Mouse (Mus musculus) layer of hippocampus, adult 2 months (tissue): Measurements from ENCODE around the gene Fam187b. TPM values are rescaled to one million over a fixed set of nuclear protein-coding genes. Genes with fewer than 3 reads are reported as not detected.

ENCODE experiments used
- DNase-seq, 2 experiments: peaks; one replicate each; pipeline ENCODE4 v3.0.0; 2022; ENCODE audit warnings: low spot score in 2 of 2
- H3K27ac ChIP-seq: fragments of 200-600 bp; 2 replicates; pipeline ENCODE4 v1.8.1; 2022
- H3K4me3 ChIP-seq: fragments of 200-600 bp; 2 replicates; pipeline ENCODE4 v1.8.1; 2022; ENCODE audit warnings: mild to moderate bottlenecking
- CTCF ChIP-seq: fragments of 200-600 bp; conservative IDR thresholded peaks from 2 replicates; pipeline ENCODE4 v1.8.1; 2022; ENCODE audit warnings: antibody characterized with exemption, mild to moderate bottlenecking, moderate library complexity
- total RNA-seq, 2 experiments: library from RNA; stranded (reverse); gene quantifications; 2 replicates each; pipeline ENCODE4 v1.2.3; 2021

Gene Fam187b
- total RNA-seq, 2 experiments from 2014 or later: not detected

DNA sequence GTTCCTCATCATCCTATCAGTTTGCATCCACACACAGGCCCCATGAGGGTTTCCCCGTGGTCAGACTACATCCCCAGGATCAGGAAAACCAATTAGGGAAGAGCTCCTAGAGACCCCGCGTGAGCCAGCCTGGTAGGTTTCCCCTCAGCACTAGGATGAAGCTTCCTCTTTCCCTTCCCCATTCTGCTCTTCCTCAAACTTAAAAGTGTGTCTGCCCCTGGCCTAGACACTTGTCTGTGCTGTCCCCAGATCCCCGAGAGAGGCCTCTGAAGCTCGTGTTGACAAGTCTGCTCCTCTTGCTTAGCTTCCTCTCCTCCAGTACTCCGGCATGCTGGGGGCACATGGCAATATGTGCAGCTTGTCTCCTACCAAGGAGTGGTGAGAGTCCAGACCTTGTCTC, 20.1 kb upstream of the Fam187b start:
- DNase-seq: no peak
- no peak overlapping the region for H3K4me3 ChIP-seq
- TF ChIP-seq CTCF: no peak
- 0 out of 2 replicates have a peak overlapping the region, but pooled peaks have one; percentile 98 for H3K27ac ChIP-seq

DNA sequence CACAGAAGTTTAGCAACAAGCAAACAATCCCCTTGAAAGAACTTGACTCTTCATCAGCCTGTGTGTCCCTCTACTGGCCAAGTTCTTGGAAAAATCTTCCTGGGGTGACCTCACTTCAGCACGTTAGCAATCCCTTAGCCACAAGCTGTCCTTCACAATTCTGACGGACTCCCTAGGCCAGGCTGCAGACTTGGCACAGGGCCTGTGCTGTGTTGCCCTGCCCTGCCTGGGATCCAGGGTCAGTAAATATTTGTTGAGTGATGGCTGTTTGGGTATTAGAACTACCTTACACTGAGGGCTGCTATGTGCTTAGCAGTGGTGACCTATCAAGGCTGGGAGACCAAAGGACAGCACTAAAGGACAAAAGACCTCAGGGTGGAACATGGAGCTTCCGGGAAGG, 19.6 kb upstream of the Fam187b start:
- no peak overlapping the region for H3K4me3 ChIP-seq
- TF ChIP-seq CTCF: 0 out of 2 replicates have a peak, but pooled peaks have one; percentile 14
- no peak for DNase-seq
- H3K27ac ChIP-seq: 0 out of 2 replicates have a peak overlapping the region, but pooled peaks have one; percentile 98

DNA sequence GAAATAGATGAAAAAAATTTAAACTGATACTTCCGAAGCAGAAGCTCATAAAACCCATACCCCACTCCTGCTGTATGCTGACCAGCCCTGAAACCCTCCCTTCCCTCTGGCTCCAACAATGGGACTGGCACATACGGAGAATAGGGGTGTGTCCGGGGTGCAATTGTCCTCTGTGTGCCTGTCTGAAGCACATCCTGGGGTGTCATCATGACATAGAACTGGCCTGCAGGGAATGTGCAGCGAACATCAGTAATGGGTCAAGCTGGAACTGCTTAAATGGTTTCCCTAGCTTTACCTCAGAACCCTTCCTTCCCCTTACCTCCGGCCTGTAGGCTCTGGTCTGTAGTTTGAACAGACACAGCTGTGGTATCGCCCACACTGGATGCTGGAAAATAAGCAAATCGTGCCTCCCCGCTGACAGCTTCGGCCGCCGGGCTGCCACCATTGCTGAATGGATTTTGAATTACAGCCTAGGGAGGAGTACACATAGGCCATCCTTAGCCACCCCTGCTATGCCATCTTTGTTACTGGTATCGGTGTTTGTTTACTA, 18.5 kb upstream of the Fam187b start:
- TF ChIP-seq CTCF: no peak
- peak overlapping the region; percentile 98 for H3K27ac ChIP-seq
- DNase-seq: no peak
- peak overlapping the region; percentile 62 for H3K4me3 ChIP-seq

DNA sequence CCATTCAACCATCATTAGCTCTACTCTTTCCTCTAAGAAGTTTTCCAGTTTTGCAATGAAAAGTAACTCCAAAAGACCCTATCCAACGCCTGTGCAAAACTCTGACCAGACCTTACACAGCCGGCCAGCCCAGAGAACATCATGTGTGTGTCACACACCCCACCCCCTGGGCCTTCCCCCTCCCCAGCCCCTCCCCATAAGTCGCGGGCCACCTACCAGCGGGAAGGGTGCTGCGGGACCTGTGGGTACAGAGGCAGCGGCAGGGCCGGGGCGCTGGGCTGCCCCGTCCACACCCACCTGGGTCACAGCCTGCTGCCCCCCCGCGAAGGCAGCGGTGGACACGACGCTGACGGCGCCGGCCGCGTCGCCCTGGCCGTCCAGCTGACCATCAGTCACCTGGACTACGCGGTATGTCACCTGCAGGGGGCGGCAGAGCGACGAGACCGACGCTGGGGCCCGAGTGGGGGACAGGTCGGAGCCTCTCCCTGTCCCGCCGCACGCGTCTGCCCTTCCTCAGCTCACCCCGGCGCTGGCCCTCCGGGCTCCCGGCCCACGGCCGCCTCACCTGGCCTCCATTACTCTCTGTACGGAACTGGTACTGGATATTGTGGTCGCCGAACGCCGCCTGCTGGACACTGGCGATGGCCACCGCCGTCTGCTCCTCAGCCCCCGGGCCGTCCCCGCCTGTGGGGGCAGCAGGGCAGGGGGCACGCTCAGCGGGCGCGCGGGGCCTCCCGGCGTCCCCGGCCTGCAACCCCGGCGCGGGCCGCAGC, 17.8 kb upstream of the Fam187b start:
- peak; percentile 90 for TF ChIP-seq CTCF
- peak overlapping the region; percentile 98 for H3K27ac ChIP-seq
- DNase-seq: peak; percentile 56 to 78

DNA sequence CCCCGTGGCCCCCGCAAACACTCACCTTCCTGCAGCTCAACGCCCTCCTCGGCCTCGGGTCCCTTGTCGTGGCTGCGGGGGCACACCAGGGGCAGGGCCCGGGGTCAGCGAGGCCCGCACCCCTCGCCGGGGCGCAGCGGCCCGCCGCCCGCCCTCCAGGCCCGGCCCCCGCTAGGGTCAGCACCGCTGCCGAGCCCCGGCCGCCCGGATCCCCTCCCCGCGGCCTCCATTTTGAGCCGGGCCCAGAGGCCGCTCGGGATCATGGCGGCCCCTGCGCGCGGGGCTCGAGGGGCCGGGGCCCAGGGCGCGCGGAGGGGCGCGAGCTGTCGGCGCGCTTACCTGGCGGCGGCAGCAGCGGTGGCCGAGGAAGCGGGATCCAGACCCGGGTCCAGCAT, 17.2 kb upstream of the Fam187b start:
- DNase-seq: no peak
- peak overlapping the region; percentile 98 for H3K27ac ChIP-seq
- H3K4me3 ChIP-seq: peak overlapping the region; percentile 62
- TF ChIP-seq CTCF: no peak

More for the DNA sequence above, 17.8 kb upstream of the Fam187b start:
- H3K4me3 ChIP-seq: peak overlapping the region; percentile 62

DNA sequence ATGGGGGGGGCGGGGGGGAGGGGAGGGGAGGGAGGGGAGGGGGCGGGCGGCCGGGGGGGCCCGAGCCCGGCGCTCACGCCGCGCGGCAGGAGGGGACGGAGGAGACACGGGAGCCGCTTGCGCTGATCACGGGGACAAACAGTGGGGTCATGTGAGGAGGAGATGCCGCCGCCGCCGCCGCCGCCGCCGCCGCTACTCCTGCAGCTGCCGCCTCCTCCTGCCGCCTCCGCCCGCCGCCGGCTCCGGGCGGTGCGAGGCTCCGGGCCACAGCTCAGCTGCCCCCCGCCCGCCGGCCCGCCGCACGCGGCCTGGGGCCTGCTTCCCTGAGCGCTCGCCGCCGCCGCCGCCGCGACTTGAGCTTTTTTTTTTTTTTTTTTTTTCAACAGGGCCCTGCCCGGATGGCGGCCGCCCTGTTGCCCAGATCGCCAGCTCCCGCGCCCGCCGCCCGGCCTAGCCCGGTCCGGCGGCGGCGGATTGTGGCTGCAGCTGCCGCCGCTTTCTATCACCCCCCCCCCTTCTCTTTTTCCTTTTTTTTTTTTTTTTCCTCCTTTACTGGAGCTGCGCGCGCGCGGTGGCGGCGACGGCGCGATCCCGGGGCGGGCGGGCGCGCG, 16.7 kb upstream of the Fam187b start, which contains the start of gene Usf2:
Gene Usf2, minus strand, starts transcription at position 48 of the 611 bp plus-strand sequence.
- Histone ChIP-seq H3K27ac (peak within 1 kb of the TSS; percentile 98), H3K4me3 (peak within 1 kb of the TSS; percentile 62)
- TF ChIP-seq CTCF: no peak
- peak; percentile 77 to 78 for DNase-seq

DNA sequence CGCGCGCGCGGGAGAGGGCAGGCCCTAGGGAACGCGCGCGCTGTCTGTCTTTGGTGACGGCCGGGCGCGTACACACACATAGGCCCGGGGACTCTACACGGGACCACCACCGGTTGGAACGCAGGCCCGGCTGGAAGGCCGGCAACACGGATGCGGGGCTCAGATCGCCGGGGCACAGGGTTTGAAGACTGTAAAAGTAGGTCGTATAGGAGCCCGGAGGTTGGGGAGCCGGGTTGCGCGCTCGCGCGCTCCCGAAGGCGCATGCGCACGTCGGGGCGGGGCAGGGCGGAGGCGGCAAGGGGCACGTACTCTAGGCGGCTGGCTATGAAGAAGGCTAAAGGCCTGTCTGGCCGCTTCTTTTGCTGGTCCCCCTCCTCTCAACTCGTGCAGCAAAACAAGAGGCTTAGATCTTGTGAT, 16.2 kb upstream of the Fam187b start:
- DNase-seq: peak; percentile 86 to 90
- Histone ChIP-seq H3K27ac (peak overlapping the region; percentile 98), H3K4me3 (peak overlapping the region; percentile 62)
- TF ChIP-seq CTCF: no peak

DNA sequence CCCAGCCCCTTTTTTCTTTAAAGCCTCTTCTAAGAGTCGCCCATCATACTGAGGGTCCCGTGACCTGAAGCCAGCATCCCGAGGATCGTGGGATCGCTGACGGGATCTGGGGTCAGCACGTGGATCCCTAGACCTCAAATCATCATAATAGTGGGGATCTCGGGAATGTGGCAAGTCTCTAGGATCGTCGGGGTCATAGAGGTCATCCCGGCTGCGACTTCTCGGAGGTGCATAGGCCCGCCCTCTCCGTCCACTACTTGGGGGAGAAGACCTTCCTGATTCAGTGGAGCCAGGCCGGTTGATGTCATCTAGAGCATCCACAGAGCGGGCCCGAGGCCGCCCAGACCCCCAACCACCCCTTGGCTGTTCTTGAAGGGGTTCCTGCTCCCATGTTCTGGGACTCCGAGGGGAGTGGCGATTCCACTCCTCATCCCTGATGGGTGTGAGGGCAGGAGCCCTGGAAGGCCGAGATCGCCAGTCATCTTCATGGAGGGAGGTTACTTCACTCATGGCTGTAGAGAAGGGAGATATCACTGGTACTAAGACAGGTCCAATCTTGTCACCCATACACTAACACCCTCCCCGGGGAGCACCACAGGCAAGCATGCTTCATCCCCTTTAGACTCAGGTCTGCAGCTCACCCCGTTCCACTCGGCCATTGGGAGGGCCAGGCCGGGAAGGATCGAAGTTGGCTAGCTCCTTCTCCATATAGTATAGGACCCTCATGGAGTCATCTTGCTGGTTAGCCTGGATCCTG, 15.3 kb upstream of the Fam187b start:
- TF ChIP-seq CTCF: no peak
- DNase-seq: no peak
- Histone ChIP-seq H3K4me3 (peak overlapping the region; percentile 62), H3K27ac (peak overlapping the region; percentile 98)

DNA sequence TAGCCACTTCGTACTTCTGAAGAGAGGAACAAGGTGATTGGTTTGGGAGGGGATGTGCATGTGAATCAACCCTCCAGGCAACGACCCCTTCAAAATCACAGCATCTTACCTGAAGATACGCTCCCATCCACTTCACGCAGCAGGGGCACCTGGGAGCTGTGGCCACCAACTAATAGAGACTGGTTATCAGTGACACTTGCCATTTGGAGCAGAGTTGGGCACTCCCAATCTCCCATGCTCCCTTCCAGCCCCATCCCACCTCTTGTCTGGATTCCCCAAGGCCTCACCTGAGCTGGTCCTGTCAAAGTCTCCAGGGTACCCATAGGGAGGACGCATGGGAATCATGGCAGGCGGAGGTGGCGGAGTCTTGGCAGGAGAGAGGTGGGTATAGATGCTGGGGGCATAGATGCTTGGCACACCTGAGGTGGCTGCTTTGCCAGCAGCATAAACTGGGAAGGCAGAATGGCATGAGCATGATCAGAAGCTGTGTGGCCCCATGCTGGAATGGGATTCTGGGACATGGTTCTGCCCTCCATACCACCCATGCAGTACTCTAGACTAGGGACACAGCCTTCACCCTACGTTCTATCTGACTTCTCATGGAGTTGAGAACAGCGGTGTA, 14.6 kb upstream of the Fam187b start:
- Histone ChIP-seq H3K4me3 (no peak overlapping the region), H3K27ac (no peak overlapping the region)
- TF ChIP-seq CTCF: no peak
- DNase-seq: no peak

DNA sequence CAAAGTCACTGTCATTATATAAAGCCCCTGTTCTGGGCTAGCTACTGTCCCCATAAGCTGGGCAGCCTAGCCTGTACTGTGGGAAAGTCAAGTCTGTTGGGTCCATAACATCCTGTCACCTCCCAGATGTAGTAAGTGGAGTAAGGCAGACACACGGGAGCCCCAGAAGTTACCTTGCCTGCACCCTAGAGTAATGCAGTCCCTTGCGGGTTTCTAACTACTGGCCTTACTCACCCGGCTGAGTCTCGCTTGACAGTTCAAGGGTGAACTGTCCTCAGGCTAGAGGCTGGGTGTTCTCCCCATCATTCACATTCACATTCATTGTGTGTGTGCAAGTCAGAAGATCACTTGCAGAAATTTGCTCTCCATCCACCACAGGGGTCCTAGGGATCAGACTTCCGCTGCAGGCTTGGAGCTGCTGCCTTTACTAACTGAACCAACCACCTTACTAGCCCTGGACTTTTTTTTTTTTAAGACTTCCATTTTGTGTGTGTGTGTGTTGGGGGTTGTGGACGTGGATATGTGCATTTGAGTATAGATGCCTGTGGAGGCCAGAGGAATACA, 13.7 kb upstream of the Fam187b start:
- no peak for DNase-seq
- Histone ChIP-seq H3K27ac (no peak overlapping the region), H3K4me3 (no peak overlapping the region)
- TF ChIP-seq CTCF: no peak

DNA sequence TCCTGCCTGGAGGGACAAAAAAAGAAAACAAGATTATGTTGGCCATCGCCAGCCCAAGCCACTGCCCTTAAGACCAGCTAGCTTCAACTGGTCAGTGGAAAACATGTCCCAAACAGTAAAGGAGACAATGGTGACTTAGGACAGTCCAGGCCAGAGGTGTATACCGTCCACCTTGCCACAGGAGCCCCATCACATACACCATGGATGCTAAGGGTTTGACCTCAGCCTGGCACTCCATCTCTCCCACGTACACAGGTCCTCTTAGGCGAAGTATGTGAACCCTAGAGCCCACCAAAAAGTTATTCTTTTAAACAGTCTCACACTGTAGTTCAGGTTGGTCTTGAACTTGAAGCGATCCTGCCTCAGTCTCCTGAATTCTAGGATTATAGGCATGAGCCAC, 10.7 kb upstream of the Fam187b start:
- H3K27ac ChIP-seq: no peak overlapping the region
- H3K4me3 ChIP-seq: no peak overlapping the region
- DNase-seq: no peak
- no peak for TF ChIP-seq CTCF

DNA sequence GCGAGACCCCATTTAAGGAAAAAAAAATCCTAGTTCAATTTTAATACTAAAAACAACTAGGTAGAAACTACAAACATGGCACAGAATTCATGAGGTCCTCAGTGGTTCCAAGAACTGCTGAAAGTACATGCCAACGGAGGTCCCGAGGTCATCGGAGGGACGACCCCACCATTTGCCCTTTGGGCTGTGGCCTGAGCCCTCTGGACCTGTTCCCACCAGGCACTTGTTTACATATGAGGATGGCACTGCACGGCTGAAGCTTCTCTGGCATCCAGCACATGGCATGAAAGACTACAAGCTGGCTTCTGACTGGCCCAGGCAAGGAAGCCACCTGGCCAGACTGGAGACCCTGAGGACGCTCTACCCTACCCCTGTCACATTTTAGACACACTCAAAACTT, 9.2 kb upstream of the Fam187b start:
- no peak overlapping the region for H3K4me3 ChIP-seq
- no peak for TF ChIP-seq CTCF
- DNase-seq: no peak
- H3K27ac ChIP-seq: no peak overlapping the region
